Mouse (Mus musculus) yolk sac, embryonic 10.5 days (tissue): ENCODE data around the gene Lif.

Source experiments
- DNase-seq: peaks from one replicate; pipeline ENCODE4 v3.0.0-alpha.2; 2017; ENCODE audit warnings: low spot score

The Lif gene

DNA sequence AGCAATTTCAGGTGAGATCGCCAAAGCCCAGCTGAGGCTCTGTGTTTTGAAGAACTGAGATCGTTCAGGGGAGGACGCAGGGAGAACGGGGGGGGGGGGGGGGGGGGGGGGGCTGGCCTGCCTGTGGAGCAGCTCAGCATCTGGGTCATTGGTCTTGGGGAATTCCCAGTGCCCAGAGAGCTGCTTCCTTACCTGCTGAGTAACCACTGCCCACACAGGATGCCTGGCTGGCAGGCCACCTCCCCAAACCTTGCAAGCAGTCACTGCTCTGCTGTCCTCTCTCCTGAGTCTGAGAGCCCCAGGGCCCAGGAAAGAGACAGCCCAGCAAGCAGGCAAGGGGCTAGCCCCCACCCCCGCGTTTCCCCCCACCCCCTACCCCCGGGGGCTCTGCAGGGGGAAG lies 5.5 kb downstream of the Lif start:
- peak; percentile 25 for DNase-seq

GRCm38 (mm10) chr11:4263296-4263695 lies 5.9 kb downstream of the Lif start:
- DNase-seq = no peak

GRCm38 (mm10) chr11:4264066-4264465 lies 6.7 kb downstream of the Lif start:
- DNase-seq = no peak

- peak; percentile 49 for DNase-seq
Observed at GRCm38 (mm10) chr11:4266271-4267201, 9.2 kb downstream of the Lif start.

- DNase-seq = no peak
Observed at GRCm38 (mm10) chr11:4267202-4267578, 9.8 kb downstream of the Lif start.

- no peak for DNase-seq
Observed at GRCm38 (mm10) chr11:4268500-4268899, 11.1 kb downstream of the Lif start.

DNA sequence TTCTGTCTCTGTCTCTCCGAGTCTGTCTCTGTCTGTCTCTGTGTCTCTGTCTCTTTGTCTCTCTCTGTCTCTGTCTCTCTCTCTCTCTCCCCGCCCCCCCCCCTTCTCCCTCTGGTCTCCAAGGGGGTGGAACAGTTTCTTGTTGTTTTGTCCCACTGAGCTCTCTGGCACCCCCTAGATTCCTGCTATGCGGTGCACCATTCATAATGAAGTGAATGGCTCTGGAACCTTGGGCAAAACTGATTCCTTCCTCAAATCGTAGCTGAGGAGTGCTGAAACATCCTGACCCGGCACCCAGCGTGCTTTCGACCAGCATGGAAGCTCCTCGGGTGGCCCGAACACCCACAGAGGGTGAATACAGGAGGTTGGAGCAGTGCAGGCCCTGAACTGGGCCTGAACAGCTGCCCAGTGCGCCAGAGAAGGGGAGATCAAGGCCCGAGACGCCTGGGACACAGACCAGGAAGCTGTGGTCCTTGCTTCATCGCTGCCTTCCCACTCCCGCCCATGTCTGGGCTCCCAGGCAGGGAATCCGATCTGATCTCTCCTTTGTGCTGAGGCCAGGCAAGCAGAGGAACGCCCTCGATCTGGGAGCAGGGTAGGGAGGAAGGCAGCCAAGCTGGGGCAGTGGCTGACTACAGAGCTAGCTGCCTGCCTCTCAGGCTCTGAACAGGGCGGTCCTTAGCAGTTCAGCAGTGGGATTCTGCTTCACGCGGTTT lies 13.5 kb downstream of the Lif start:
- DNase-seq = no peak

- no peak for DNase-seq
Observed at GRCm38 (mm10) chr11:4271544-4271943, 14.2 kb downstream of the Lif start.

DNA sequence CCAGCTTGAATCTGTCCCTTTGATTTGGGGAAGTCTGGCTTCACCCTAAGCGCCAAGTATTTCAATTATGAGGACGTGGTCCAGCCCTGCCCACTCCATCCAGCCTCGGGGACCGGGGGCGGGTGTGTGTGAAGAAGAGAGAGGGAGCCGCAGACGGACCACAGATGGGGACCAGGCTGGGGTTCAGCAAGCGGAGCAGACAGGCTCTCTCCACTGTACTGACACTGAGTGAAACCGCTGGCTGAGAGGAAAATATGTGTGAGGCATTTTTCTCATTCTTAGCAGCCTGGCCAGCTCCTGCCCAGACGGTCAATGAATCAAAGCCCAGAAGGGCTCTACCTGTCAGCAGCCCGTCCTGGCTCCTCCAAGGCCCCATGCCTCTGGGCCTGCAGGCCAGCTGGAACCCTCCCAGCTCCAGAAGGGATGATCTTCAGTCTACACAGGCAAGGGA lies 19.1 kb downstream of the Lif start:
- peak; percentile 28 for DNase-seq

DNA sequence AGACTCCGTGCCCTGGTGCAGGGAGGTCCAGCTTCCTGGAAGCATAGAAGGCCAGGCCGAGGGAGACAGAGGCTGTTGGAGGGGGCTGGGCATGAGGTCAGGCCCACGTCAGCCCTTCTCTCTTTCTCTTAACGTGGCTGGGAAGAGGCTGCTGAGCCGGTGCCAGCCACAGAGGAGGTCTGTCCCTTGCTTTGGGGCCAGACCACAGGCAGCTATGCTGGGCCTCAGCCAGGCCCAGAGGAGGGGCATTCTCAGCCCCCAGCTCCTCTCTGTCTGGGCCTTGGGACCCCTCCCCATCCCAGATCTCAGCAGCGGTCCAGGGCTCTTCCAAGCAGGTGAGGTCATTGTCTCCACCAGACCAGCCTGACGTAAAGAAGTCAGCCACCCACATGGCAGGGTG lies 22.6 kb downstream of the Lif start:
- DNase-seq = no peak

GRCm38 (mm10) chr11:4281852-4282251 lies 24.5 kb downstream of the Lif start:
- no peak for DNase-seq

DNA sequence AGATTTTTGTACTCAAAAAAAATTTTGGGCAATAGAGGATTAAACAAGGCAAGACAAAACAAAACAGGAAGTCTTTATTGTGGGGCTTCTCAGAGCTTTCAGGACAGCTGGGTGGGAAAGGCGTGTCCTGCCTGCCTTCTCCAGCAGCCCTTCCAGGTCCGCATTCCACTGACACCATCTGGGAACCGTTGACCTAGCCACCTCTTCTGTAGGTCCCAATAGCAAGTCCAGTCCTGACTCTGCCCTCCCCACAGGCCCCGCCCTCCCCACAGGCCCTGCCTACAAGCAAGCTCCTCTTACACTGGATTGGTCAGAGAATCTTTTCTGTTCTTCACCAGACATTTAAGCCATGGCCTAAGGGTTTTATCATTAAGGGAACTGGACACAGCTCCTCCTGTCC lies 26.3 kb downstream of the Lif start:
- peak; percentile 79 for DNase-seq

GRCm38 (mm10) chr11:4289280-4289679 lies 31.9 kb downstream of the Lif start:
- no peak for DNase-seq

GRCm38 (mm10) chr11:4291639-4292038 lies 34.3 kb downstream of the Lif start:
- no peak for DNase-seq

DNA sequence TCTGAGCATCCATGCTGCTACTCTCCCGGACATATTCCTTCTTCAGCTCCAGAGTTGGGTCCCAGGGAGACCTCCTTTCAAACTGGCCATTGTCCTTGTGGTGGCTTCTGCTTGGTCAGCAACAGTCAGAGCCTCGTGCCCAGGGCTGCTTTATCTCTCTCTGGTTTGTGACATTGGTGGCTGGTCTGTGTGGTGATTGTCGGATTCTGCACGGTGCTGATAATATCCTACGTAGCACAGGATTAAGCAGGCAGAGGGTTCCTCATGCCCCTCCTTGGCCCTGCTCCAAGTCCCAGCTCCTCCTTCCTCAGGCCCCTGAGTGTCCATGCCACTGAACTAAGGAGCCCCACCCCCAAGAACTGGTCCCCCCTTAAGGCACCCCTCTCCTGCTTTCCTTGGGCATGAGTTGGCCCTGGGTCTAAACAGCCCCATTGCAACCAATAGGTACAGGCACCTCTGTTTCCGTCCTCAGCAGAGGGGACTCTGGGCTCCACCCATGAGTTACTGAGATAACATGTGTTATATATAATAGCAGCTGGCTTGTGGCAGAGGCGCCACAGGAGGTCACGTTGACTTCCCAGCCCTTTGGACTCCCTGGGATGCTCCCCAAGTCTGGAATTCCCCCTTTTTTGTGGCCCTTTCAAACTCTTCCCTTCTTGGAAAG lies 35.0 kb downstream of the Lif start:
- DNase-seq = no peak

- DNase-seq = no peak
Observed at GRCm38 (mm10) chr11:4292888-4293247, 35.5 kb downstream of the Lif start.

DNA sequence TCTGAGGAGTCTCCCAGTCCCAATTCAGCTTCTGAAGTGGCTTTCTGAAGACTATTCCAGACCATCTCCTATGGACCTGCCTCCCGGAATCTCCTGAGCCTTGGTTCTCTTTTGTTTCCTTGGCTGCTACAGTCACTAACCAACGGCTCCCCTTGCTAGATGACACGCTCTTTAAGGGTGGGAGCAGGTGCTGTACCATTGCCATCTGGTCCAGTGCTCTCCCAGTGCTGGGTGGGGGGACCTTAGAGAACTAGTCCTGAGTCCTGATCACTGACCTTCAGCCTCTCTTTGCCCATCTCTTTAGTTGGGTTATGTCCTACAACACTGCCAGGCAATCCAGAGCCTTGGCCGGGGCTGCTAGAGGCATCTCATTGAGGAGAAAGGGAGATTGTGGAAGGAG lies 36.1 kb downstream of the Lif start:
- DNase-seq = no peak

GRCm38 (mm10) chr11:4294047-4294446 lies 36.7 kb downstream of the Lif start:
- DNase-seq = no peak

- peak; percentile 30 for DNase-seq
Observed at GRCm38 (mm10) chr11:4294495-4295351, 37.4 kb downstream of the Lif start.

- DNase-seq = no peak
Observed at GRCm38 (mm10) chr11:4296610-4297275, 39.4 kb downstream of the Lif start.

DNA sequence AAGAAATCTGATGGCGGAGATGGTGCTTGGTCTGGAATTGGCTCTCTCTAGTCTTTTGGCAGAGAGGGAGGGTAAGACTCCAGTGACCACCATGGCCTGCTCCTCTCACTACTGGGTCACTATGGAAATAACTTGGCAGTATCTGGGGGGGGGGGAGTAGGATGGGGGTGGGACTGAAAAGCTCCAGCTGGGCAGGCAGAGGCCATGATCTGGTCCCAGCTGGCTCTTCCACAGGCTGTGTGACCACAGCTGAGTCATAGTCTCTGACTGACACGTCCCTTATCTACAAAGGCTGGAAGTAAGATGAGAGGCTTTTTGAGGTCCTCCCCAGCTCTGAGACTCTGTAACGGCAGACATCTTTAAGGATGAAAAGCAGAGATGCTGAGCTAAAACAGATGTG lies 40.4 kb downstream of the Lif start:
- DNase-seq = no peak
